Mouse (Mus musculus) liver, postnatal 0 days (tissue): Measurements from ENCODE around the gene Klrb1b.

Experiments used
- CTCF ChIP-seq: sonication (generic); IDR thresholded peaks from 2 replicates; pipeline ENCODE4 v1.5.1; 2016; ENCODE audit warnings: antibody characterized with exemption, low read depth
- EP300 ChIP-seq: IDR thresholded peaks from 2 replicates; pipeline ENCODE4 v1.6.1; 2016; ENCODE audit warnings: antibody characterized with exemption, low read depth, mild to moderate bottlenecking

DNA sequence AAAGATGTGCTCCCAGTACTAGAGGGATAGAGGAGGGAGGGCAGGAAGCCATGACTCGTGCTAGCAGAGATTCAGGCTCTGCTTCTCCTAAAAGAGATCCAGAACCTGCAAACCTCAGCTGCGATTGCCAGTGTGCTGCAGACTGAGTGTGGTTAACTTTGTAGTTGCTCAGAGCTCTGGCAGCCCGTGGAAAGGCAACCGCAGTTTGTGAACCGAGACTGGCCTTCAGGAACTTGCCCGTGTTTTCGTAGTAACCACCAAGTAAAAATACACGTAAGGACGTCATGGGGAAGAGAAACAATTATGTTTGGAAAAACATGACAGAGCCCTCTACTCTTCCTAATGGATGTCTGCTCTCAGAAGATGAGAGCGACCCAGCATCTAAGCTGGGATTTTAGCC is 6.9 kb upstream of the Klrb1b start:
- no peak for TF ChIP-seq CTCF
- no peak for TF ChIP-seq EP300
